Mouse (Mus musculus) cerebellum, adult 2 months (tissue): ENCODE results near the gene Lrrk2.

Experiments used
- CTCF ChIP-seq: fragments of 200-500 bp; IDR thresholded peaks from 2 replicates; pipeline ENCODE4 v1.5.1; 2011; ENCODE audit warnings: low read depth, mild to moderate bottlenecking, control low read depth, low read length, moderate library complexity, borderline replicate concordance; ENCODE audit not compliant: insufficient read depth
- POLR2A ChIP-seq: fragments of 200-500 bp; IDR thresholded peaks from 2 replicates; pipeline ENCODE4 v1.6.1; 2011; ENCODE audit warnings: low read length, control low read depth, borderline replicate concordance; ENCODE audit not compliant: insufficient read depth

DNA sequence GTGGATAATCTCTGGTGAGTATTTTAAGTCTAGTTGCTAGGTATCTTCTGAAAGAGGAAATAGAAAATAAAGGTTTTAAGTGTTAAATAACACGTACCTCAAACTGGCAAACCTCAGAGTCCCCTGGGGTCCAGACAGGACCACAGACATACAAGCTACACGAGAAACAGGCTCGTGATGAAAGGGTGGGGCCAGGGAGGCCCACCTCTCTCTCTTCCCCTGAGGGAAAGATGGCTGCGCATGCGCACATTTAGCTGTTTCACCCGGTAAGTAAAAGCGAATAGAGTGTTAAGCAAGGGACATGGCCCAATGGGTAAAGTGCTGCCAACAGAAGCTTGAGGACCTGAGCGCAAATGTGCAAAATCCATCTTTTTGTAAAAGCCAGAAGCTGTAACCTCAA lies 38.7 kb upstream of the Lrrk2 start:
- no peak for TF ChIP-seq CTCF
- TF ChIP-seq POLR2A: no peak
